Comparison of ENCODE assay signal across 8 mouse cellular contexts in genomic region chr3:130708529-130708928, GRCm38 (mm10). TPM values are rescaled to one million over a fixed set of nuclear protein-coding genes. Genes with fewer than 3 reads are reported as not detected.
DNase-seq lines count a peak whose midpoint lies in the region; ATAC-seq and TF ChIP-seq lines count a peak whose summit lies in the region.

No protein-coding gene starts in this region.

- TF ChIP-seq EP300 in liver, embryonic 14.5 days (IDR thresholded peaks at IDR 0.05; ENCODE audit: low read depth): no peak

- no peaks in the 10 kb centered on the region for H3K27me3 ChIP-seq in E14TG2a.4 (ENCODE audit: insufficient read depth, low read length)
- no peaks in the 10 kb centered on the region for H3K27me3 ChIP-seq in forebrain, embryonic 14.5 days (replicated peaks; ENCODE audit: control insufficient read depth, insufficient read depth, low read length)
- no peaks in the 10 kb centered on the region for H3K27me3 ChIP-seq in liver, embryonic 14.5 days (ENCODE audit: control insufficient read depth, insufficient read depth, low read length)
- H3K27me3 ChIP-seq in neural tube, embryonic 15.5 days (replicated peaks): no peaks in the 10 kb centered on the region

- under 1% methylated on average over 5 of the region's 5 CpGs for WGBS in forebrain, embryonic 14.5 days
- WGBS in liver, embryonic 14.5 days (ENCODE audit: insufficient replicate concordance): under 1% methylated on average over 5 of the region's 5 CpGs
- 1% methylated on average over 5 of the region's 5 CpGs for WGBS in neural tube, embryonic 15.5 days

- no peak for TF ChIP-seq CTCF in E14TG2a.4 (conservative IDR thresholded peaks at IDR 0.05; ENCODE audit: low read length)
- no peak for TF ChIP-seq CTCF in liver, embryonic 14.5 days (IDR thresholded peaks at IDR 0.05; ENCODE audit: low read depth)

- peaks cover 21% of the 10 kb centered on the region for H3K36me3 ChIP-seq in E14TG2a.4 (ENCODE audit: insufficient read depth, low read length)
- H3K36me3 ChIP-seq in forebrain, embryonic 14.5 days (ENCODE audit: control insufficient read depth, insufficient read depth, low read length): peaks cover 8% of the 10 kb centered on the region
- H3K36me3 ChIP-seq in liver, embryonic 14.5 days (replicated peaks; ENCODE audit: control insufficient read depth, insufficient read depth, low read depth): no peaks in the 10 kb centered on the region; the same call in 1 of the 2 replicates
- peaks cover 4% of the 10 kb centered on the region for H3K36me3 ChIP-seq in neural tube, embryonic 15.5 days

- peaks cover 16% of the 10 kb centered on the region for H3K4me1 ChIP-seq in E14TG2a.4 (replicated peaks; ENCODE audit: low read depth, low read length)
- H3K4me1 ChIP-seq in forebrain, embryonic 14.5 days (ENCODE audit: control insufficient read depth, insufficient read depth, low read length): peaks cover 9% of the 10 kb centered on the region
- H3K4me1 ChIP-seq in liver, embryonic 14.5 days (replicated peaks; ENCODE audit: control insufficient read depth in 2 of 2, insufficient read depth in 2 of 2, low read length in 1 of 2): peaks cover 11 to 16% of the 10 kb centered on the region in 2 experiments
- H3K4me1 ChIP-seq in neural tube, embryonic 15.5 days: peaks cover 24% of the 10 kb centered on the region

- no peaks in the 10 kb centered on the region for H3K9me3 ChIP-seq in E14TG2a.4 (ENCODE audit: low read length)
- no peaks in the 10 kb centered on the region for H3K9me3 ChIP-seq in forebrain, embryonic 14.5 days (replicated peaks; ENCODE audit: control insufficient read depth, low read length)
- no peaks in the 10 kb centered on the region for H3K9me3 ChIP-seq in liver, embryonic 14.5 days (ENCODE audit: control insufficient read depth, low read length)
- no peaks in the 10 kb centered on the region for H3K9me3 ChIP-seq in neural tube, embryonic 15.5 days (replicated peaks)

- peak overlapping the region; percentile 75 for H3K9ac ChIP-seq in forebrain, embryonic 14.5 days (ENCODE audit: low read length)
- H3K9ac ChIP-seq in liver, embryonic 14.5 days (replicated peaks): peak overlapping the region; percentile 91
- peak overlapping the region; percentile 82 for H3K9ac ChIP-seq in neural tube, embryonic 15.5 days (replicated peaks)

- peak overlapping the region; percentile 84 for H3K4me2 ChIP-seq in forebrain, embryonic 14.5 days (ENCODE audit: low read length)
- H3K4me2 ChIP-seq in liver, embryonic 14.5 days (ENCODE audit: low read depth): peak overlapping the region; percentile 89
- H3K4me2 ChIP-seq in neural tube, embryonic 15.5 days: peak overlapping the region; percentile 83

- peak overlapping the region; percentile 65; the same call in 1 of the 2 replicates for H3K27ac ChIP-seq in forebrain, embryonic 14.5 days (ENCODE audit: low read depth, low read length)
- peak overlapping the region; percentile 84 for H3K27ac ChIP-seq in liver, embryonic 14.5 days
- H3K27ac ChIP-seq in neural tube, embryonic 15.5 days (replicated peaks): peak overlapping the region; percentile 88

- peak overlapping the region; percentile 92 for H3K4me3 ChIP-seq in E14TG2a.4 (replicated peaks; ENCODE audit: low read length)
- peak overlapping the region; percentile 63 for H3K4me3 ChIP-seq in forebrain, embryonic 14.5 days (ENCODE audit: low read depth, low read length)
- H3K4me3 ChIP-seq in liver, embryonic 14.5 days (ENCODE audit: insufficient read depth in 1 of 2, low read depth in 2 of 2, low read length in 2 of 2): peak overlapping the region; percentile 96 to 97
- H3K4me3 ChIP-seq in neural tube, embryonic 15.5 days (replicated peaks): peak overlapping the region; percentile 69

- DNase-seq in cerebellum, adult 9-11 months: peak; percentile 17
- DNase-seq in cerebellum, adult 18-20 months: no peak
- peak; percentile 37 for DNase-seq in forebrain, embryonic 14.5 days (ENCODE audit: low spot score)
- no peak for DNase-seq in liver, embryonic 14.5 days (ENCODE audit: low read depth in 3 of 3, low spot score in 3 of 3)
- no peak for DNase-seq in layer of hippocampus, adult 9-11 months
- DNase-seq in thymus, postnatal 10 days (ENCODE audit: low spot score in 2 of 2): no peak

- no peak for ATAC-seq in forebrain, embryonic 14.5 days
- ATAC-seq in liver, embryonic 14.5 days (ENCODE audit: insufficient read depth): no peak
- no peak; the same call in 1 of the 2 replicates for ATAC-seq in neural tube, embryonic 15.5 days (ENCODE audit: low FRiP score)

RNA-seq across cellular contexts. Expression of gene Ostc, which starts 0.7 kb away (rescaled TPM):
- polyA plus RNA-seq in forebrain, embryonic 14.5 days (2014; fragmentation: Nextera tagmentation; extraction: Ambion mirVana): 266 and 307 TPM in 2 replicates
- 88.0 and 101 TPM in 2 replicates for polyA plus RNA-seq in liver, embryonic 14.5 days (2012; rRNA removed)
- 211 and 228 TPM in 2 replicates for polyA plus RNA-seq in liver, embryonic 14.5 days (2014; fragmentation: Nextera tagmentation; extraction: Ambion mirVana)
- polyA plus RNA-seq in neural tube, embryonic 15.5 days (2015; fragmentation: Nextera tagmentation; extraction: Ambion mirVana): 205 and 226 TPM in 2 replicates

RNA-seq across cellular contexts. Expression of gene Rpl34, which starts 21.7 kb away (rescaled TPM):
- 619 and 916 TPM in 2 replicates for polyA plus RNA-seq in forebrain, embryonic 14.5 days (2014; fragmentation: Nextera tagmentation; extraction: Ambion mirVana)
- 1,092 and 1,411 TPM in 2 replicates for polyA plus RNA-seq in liver, embryonic 14.5 days (2012; rRNA removed)
- 774 and 822 TPM in 2 replicates for polyA plus RNA-seq in liver, embryonic 14.5 days (2014; fragmentation: Nextera tagmentation; extraction: Ambion mirVana)
- polyA plus RNA-seq in neural tube, embryonic 15.5 days (2015; fragmentation: Nextera tagmentation; extraction: Ambion mirVana): 541 and 582 TPM in 2 replicates

Comparison
In these comparisons a context has a peak if more than half of its experiments do, and no peak if none do; other contexts are left out.
1. DNase-seq: peak in cerebellum, adult 9-11 months (single experiment) and forebrain, embryonic 14.5 days (single experiment); none in cerebellum, adult 18-20 months (0 of 2), liver, embryonic 14.5 days (0 of 3), layer of hippocampus, adult 9-11 months (single experiment) and thymus, postnatal 10 days (0 of 2).
2. Peak in every context shown above with its lines, with median percentiles within 50 percentile points of each other: H3K4me3 ChIP-seq, H3K27ac ChIP-seq, H3K4me2 ChIP-seq and H3K9ac ChIP-seq.